Mouse (Mus musculus): ENCODE measurements around the gene Ncf4.

The Ncf4 gene

GRCm38 (mm10) chr15:78244695-78245492 is at the start of gene Ncf4:
Ncf4 (plus strand) TSS chr15:78244801.
- peak; percentile 59 to 74 for DNase-seq

GRCm38 (mm10) chr15:78195096-78195880 is 49.3 kb upstream of the Ncf4 start:
- DNase-seq, result no peak

GRCm38 (mm10) chr15:78204053-78204847 is 40.4 kb upstream of the Ncf4 start:
- no peak for DNase-seq

DNA sequence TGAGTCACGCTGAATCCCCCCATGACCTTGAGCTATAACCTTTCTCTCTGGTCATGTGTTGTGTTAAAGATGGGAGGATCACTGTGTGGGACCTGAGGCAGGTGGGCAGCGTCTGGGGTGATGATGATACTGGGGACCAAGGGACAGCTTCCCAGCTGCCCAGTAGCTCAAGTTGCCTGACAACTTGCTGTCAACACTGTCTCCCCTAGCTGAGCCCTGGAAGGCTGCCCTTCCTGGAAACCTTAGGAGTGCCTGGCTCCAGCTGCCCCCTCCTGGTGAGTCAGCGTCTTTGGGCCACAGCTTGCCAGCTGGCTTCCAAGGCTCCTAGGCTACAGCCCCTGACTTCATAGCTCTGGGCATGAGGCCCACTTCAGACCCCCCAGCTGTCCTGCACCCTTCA is 39.4 kb upstream of the Ncf4 start:
- peak in 1 of 2 experiments; percentile 27 for DNase-seq

DNA sequence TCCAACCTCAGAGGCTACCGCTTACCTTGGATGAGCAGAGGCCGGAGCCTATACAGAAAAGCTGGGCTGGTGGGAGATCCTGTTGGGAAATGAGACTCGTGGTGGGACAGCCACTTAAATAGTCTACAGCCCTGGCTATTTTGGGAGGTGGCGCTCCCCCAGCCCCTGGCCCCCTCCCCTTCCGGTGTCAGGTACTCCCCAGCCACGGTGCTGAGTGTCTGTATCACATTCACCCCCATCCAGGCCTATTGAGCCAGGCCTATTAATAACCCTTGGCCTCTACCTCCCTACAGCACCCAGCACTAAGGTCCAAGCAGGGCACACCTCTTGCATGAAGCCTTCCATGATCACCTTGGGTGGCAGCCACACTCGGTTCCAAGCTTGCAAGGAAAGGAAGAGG is 38.3 kb upstream of the Ncf4 start, which contains the start of gene Pvalb:
Gene Pvalb (minus strand): TSS at position 89 of the 400 bp plus-strand sequence.
- DNase-seq, result no peak

DNA sequence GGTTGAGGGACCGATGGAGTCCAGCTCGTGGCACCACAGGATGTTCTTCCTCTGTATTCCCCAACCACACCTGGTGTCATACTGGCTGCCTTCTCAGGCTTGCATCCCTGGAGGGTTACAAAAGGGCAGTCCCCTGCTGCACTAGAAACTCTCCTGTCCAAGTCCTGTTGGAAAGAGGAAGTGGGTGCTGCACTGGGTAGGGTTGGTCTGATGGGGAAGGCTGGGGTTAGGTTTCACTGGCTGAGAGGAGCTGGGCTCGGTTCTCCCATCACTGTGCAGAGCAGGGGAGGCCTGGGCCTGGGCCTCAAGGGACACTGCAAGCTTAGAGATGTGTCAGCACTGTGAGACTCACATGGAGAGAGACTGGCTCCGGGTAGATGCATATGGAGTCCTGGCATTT is 34.4 kb upstream of the Ncf4 start:
- no peak for DNase-seq

DNA sequence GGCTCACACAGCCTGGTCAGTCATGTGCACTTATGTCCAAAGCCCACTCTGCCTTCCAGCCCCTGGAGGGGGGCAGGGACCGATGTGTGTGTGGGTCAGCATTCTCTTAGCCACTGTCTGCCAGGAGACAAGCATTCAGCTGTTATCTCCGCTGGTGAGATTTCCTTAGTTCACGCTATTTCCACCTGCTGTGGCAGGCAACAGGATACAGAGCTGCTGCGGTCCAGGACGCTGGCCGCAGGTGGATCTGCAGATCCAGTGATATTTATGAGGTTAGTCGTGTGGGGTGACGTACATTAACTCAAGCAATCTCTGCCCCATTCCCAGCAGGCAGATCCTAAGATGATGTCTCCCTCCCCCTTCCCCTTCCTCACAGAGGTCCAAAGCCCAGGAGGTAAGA is 33.2 kb upstream of the Ncf4 start:
- no peak for DNase-seq

DNA sequence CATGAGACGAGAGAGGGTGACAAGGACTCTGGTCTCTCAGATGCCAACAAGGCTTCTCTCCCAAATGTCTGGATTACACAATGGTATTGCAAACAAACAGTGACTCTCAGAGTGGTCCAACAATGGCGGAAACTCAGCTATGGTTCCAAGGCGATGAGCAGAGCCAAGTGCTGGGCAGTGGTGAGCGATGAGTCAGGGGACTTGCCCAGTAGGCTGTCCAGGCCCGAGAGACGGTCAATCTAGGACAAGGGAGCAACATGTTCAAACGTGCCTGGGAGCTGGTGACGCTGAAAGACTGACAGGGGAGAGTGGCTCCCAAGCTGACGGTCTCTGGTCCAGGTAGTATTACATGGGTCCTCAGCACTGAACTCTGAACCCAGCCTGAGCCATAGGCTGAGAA is 29.3 kb upstream of the Ncf4 start:
- no peak for DNase-seq

DNA sequence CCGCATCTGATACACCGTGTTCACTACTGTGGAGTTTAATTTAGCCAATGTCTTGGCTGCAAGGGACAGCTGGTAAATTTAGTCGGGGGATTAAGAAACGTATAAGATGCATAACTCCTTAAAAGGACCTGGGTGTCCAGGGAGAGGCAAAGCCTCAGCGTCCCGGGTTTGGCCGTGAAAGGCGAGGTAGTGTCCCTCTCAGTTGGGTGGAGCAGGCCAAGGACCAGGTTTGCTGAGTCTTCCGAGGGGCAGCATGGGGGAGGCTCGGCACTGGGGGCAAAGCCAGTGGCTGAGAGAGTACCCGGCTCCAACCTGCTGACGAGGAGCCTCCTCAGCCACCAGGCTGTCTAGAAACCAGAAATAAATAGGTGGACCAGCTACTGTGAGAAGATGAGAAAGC is 16.8 kb upstream of the Ncf4 start:
- DNase-seq, result no peak

- DNase-seq, result no peak
These were observed 13.0 kb upstream of the Ncf4 start for GRCm38 (mm10) chr15:78231346-78232331.

DNA sequence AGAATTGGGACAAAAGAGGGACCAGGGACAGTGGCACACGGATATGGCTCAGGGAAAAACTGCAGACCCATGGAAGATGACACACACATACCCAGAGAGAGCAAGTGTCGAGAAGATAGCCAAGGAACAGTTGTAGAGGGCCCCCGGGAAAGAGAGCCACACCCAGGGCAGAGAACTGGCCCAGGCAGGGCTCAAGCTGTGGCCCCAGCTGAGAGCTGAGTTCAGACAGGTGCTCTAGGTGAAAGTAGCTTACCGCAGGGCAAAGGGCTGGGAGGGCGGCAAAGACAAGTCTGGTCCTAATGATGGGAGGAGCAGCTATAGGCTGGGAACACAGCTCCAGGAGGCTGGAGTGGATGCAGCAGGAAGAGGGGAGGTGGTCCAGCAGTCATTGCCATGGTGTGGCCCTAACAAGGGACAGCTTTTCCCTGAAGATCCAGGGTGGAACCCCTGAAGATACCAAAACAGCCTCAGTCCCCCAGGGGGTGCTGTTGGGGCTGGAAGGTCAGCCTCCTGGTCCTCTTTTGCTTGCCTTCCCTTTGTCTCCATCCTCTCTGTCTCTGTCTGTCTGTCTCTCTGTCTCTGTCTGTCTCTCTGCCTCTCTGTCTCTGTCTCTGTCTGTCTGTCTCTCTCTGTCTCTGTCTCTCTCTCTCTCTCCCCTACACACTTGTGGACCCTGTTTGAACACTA is 9.6 kb upstream of the Ncf4 start:
- no peak for DNase-seq

GRCm38 (mm10) chr15:78239453-78239852 is 5.1 kb upstream of the Ncf4 start:
- peak in 1 of 2 experiments; percentile 49 for DNase-seq

GRCm38 (mm10) chr15:78239956-78240617 is 4.5 kb upstream of the Ncf4 start:
- DNase-seq, result no peak

- no peak for DNase-seq
These were observed 3.3 kb upstream of the Ncf4 start for GRCm38 (mm10) chr15:78241335-78241734.

DNA sequence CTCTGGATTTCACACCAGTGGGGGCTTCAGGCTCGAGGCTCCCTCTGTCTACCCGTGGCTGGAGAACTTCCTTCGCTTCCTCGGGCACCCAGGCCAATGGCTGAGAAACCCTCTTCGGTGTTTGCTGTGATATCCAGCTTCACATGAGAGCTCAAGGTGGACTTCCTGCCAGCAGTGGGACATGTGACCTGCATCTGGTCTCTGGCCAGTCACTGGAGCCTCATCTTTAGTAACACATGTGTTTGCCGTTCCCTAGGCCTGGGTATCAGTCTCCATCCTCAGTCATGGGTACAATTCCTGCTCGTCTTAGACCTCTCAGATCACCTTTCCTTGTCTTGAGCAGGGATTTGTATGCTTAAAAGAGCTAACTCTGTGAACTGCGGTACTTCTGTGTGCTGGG is 1.5 kb upstream of the Ncf4 start:
- no peak for DNase-seq

DNA sequence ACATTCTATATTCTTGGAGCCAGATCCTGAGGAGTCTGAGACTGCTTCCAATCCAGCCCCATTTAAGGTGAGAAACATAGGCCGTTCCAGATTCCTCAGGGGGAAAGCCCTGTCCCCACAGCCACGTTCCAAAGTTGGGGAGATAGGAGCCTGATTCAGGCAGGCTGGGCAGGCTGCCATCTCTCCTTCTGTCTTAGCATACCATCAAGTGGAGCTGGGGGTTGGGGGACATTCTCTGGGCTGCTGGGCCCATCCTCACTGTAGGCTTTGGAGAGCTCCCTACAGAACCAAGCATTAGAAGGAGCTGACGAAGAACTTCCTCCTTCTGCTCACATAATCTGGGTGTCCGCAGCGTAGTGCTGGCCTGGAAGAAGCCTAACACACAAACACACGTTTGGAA is 827 bp upstream of the Ncf4 start:
- no peak for DNase-seq

DNA sequence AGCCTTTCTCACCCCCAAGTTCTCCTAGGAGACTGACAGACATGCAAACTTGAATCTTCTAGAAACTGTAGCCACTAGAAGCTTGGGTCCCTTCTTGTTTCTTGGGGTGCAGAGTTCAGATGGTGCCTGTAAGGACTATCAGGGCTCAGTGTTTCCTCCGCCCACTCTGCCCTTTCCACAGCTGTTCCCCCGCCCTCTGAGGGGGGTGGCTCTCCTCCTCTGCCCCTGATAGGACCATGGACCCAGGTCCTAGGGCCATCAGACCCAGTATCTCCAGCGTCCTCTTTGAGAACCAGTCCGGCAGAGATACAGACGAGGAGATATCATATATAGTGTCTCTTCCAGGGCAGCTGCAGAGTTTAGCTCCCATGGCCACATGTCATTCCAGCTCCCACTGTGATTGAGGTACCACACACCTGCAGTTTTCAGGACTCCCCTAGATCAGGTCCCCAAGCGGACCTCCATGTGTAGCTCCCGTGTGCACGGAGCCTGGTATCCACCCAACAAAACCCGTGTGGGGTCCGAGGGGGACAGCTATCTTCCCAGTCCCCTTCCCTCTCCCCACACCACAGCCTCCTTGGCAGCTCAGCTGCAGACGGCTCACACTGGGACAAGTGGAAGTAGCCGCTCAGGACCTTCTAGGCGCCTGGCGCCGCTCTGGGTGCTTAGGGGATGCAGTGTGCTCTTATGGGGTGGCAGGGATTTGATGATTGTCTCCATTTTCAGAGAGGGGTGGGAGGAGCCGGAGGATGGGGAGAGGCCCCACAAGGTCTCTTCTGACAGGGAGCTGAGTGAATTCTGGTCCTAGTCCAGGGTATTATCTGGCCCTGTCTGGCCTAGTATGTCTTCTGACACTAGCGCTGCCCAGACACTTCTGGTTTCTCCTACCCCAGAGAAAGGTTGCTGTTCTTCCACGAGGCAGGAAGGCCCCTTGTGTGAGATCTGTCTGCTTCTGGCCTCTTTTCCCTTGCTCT is 1.8 kb downstream of the Ncf4 start:
- peak in 1 of 2 experiments; percentile 24 for DNase-seq

DNA sequence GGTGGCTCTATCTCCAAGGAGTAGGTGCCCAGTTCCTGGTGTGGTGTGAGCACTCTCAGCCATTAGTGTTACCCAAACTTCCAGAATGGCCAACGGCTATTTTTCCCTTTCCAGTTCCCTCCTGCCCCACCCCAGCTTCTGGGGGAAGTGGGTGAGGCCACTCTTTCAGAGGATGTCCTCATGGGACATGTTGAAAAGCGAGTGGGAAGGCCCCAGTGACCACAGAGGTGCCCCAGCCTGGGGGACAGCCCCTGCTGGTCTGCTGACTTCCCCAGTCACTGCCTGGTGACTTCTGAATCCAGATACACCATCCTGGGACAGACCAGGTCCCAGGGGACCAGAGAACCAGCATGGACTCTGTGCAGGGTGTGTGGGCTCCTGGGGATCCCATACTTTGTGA is 3.1 kb downstream of the Ncf4 start:
- DNase-seq, result peak; percentile 51 to 60

DNA sequence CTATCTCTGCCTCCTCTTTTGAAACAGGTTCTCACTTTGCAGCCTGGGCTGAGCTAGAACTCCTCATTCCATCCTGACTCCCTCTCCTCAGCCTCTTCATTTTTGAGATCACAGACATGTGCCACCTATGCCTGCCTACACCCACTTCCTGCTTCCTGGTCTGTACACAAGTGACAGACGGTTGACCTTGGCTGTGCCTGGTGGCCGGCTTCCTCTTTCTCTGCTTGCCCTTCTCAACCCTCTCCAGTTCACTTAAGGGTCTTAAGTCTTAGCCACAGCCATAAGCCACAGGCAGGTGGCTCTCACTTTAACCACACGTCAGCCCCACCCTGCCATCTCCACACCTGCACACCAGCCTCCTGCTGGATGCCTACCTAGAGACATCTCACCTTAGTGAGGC is 3.8 kb downstream of the Ncf4 start:
- peak; percentile 42 to 50 for DNase-seq
